Mouse (Mus musculus): ENCODE measurements around the gene Mid1.

GRCm38 (mm10) chrX:169863841-169864240 lies 178.8 kb downstream of the Mid1 start:
- TF ChIP-seq POLR2A (IDR thresholded peaks at IDR 0.05; ENCODE audit: insufficient read length, low read depth), result no peak
- no peak for TF ChIP-seq MAX (IDR thresholded peaks at IDR 0.05; ENCODE audit: low read depth)
- no peak for TF ChIP-seq TCF12 (IDR thresholded peaks at IDR 0.05; ENCODE audit: insufficient read depth, poor library complexity, severe bottlenecking)
- TF ChIP-seq E2F4 (IDR thresholded peaks at IDR 0.05; ENCODE audit: insufficient read depth), result no peak
- TF ChIP-seq REST (IDR thresholded peaks at IDR 0.05; ENCODE audit: insufficient read depth, insufficient read length), result no peak

Data from myocyte (in vitro differentiated cells).